Mouse (Mus musculus): Measurements from ENCODE around the gene Rwdd4a. TPM values are rescaled to one million over a fixed set of nuclear protein-coding genes. Genes with fewer than 3 reads are reported as not detected.

Rwdd4a gene
- polyA plus RNA-seq, 1 experiment from 2014 or later, result 45.0 TPM

- Histone ChIP-seq H3K27me3 (ENCODE audit: control insufficient read depth, insufficient read depth, low read length) (no peaks in the 10 kb centered on the region), H3K9ac (ENCODE audit: low read length) (no peak overlapping the region), H3K27ac (ENCODE audit: low read depth, low read length) (no peak overlapping the region), H3K9me3 (ENCODE audit: control insufficient read depth, low read length) (no peaks in the 10 kb centered on the region), H3K4me2 (ENCODE audit: low read depth) (no peak overlapping the region), H3K36me3 (ENCODE audit: control insufficient read depth, insufficient read depth, low read length) (no peaks in the 10 kb centered on the region), H3K4me3 (ENCODE audit: low read depth, low read length) (no peak overlapping the region), H3K4me1 (ENCODE audit: control insufficient read depth, insufficient read depth, low read length) (no peaks in the 10 kb centered on the region)
- no peak for ATAC-seq (ENCODE audit: insufficient read depth, low FRiP score, low TSS enrichment)
- 93% methylated on average over 7 of the region's 7 CpGs for WGBS
- no peak for DNase-seq (ENCODE audit: low spot score)
These were observed 27.3 kb downstream of the Rwdd4a start for GRCm38 (mm10) chr8:47560801-47561200.

GRCm38 (mm10) chr8:47566551-47566950 is 33.1 kb downstream of the Rwdd4a start:
- H3K4me3 ChIP-seq (ENCODE audit: low read depth, low read length), result no peak overlapping the region
- no peaks in the 10 kb centered on the region for H3K4me1 ChIP-seq (ENCODE audit: control insufficient read depth, insufficient read depth, low read length)
- DNase-seq (ENCODE audit: low spot score) (no peak), ATAC-seq (ENCODE audit: insufficient read depth, low FRiP score, low TSS enrichment) (no peak)
- H3K9ac ChIP-seq (ENCODE audit: low read length), result no peak overlapping the region
- H3K9me3 ChIP-seq (ENCODE audit: control insufficient read depth, low read length), result no peaks in the 10 kb centered on the region
- H3K27ac ChIP-seq (ENCODE audit: low read depth, low read length), result no peak overlapping the region
- no peaks in the 10 kb centered on the region for H3K27me3 ChIP-seq (ENCODE audit: control insufficient read depth, insufficient read depth, low read length)
- no peaks in the 10 kb centered on the region for H3K36me3 ChIP-seq (ENCODE audit: control insufficient read depth, insufficient read depth, low read length)
- 95% methylated on average over 6 of the region's 6 CpGs for WGBS
- no peak overlapping the region for H3K4me2 ChIP-seq (ENCODE audit: low read depth)

- DNase-seq (ENCODE audit: low spot score), result no peak
- Histone ChIP-seq H3K4me1 (ENCODE audit: control insufficient read depth, insufficient read depth, low read length) (no peaks in the 10 kb centered on the region), H3K36me3 (ENCODE audit: control insufficient read depth, insufficient read depth, low read length) (no peaks in the 10 kb centered on the region), H3K27ac (ENCODE audit: low read depth, low read length) (no peak overlapping the region), H3K4me2 (ENCODE audit: low read depth) (no peak overlapping the region), H3K4me3 (ENCODE audit: low read depth, low read length) (no peak overlapping the region), H3K9me3 (ENCODE audit: control insufficient read depth, low read length) (no peaks in the 10 kb centered on the region), H3K9ac (ENCODE audit: low read length) (no peak overlapping the region), H3K27me3 (ENCODE audit: control insufficient read depth, insufficient read depth, low read length) (no peaks in the 10 kb centered on the region)
- no peak for ATAC-seq (ENCODE audit: insufficient read depth, low FRiP score, low TSS enrichment)
- WGBS, result 90% methylated on average over 5 of the region's 5 CpGs
These were observed 34.6 kb downstream of the Rwdd4a start for GRCm38 (mm10) chr8:47568098-47568497.

GRCm38 (mm10) chr8:47570161-47570560 is 36.7 kb downstream of the Rwdd4a start:
- Histone ChIP-seq H3K4me2 (ENCODE audit: low read depth) (no peak overlapping the region), H3K36me3 (ENCODE audit: control insufficient read depth, insufficient read depth, low read length) (no peaks in the 10 kb centered on the region), H3K4me3 (ENCODE audit: low read depth, low read length) (no peak overlapping the region), H3K9me3 (ENCODE audit: control insufficient read depth, low read length) (no peaks in the 10 kb centered on the region), H3K9ac (ENCODE audit: low read length) (no peak overlapping the region), H3K27me3 (ENCODE audit: control insufficient read depth, insufficient read depth, low read length) (no peaks in the 10 kb centered on the region), H3K27ac (ENCODE audit: low read depth, low read length) (no peak overlapping the region), H3K4me1 (ENCODE audit: control insufficient read depth, insufficient read depth, low read length) (no peaks in the 10 kb centered on the region)
- no peak for DNase-seq (ENCODE audit: low spot score)
- WGBS, result 88% methylated on average over 6 of the region's 6 CpGs
- ATAC-seq (ENCODE audit: insufficient read depth, low FRiP score, low TSS enrichment), result no peak

GRCm38 (mm10) chr8:47573482-47573881 is 40.0 kb downstream of the Rwdd4a start:
- no peaks in the 10 kb centered on the region for H3K4me1 ChIP-seq (ENCODE audit: control insufficient read depth, insufficient read depth, low read length)
- H3K27me3 ChIP-seq (ENCODE audit: control insufficient read depth, insufficient read depth, low read length), result no peaks in the 10 kb centered on the region
- H3K4me2 ChIP-seq (ENCODE audit: low read depth), result no peak overlapping the region
- H3K9ac ChIP-seq (ENCODE audit: low read length), result no peak overlapping the region
- DNase-seq (ENCODE audit: low spot score) (no peak), ATAC-seq (ENCODE audit: insufficient read depth, low FRiP score, low TSS enrichment) (no peak)
- H3K4me3 ChIP-seq (ENCODE audit: low read depth, low read length), result no peak overlapping the region
- H3K36me3 ChIP-seq (ENCODE audit: control insufficient read depth, insufficient read depth, low read length), result no peaks in the 10 kb centered on the region
- no peak overlapping the region for H3K27ac ChIP-seq (ENCODE audit: low read depth, low read length)
- WGBS, result 92% methylated on average over 7 of the region's 7 CpGs
- H3K9me3 ChIP-seq (ENCODE audit: control insufficient read depth, low read length), result no peaks in the 10 kb centered on the region

GRCm38 (mm10) chr8:47581454-47581853 is 48.0 kb downstream of the Rwdd4a start:
- DNase-seq (ENCODE audit: low spot score) (no peak), ATAC-seq (ENCODE audit: insufficient read depth, low FRiP score, low TSS enrichment) (no peak)
- H3K9me3 ChIP-seq (ENCODE audit: control insufficient read depth, low read length), result no peaks in the 10 kb centered on the region
- no peak overlapping the region for H3K27ac ChIP-seq (ENCODE audit: low read depth, low read length)
- H3K36me3 ChIP-seq (ENCODE audit: control insufficient read depth, insufficient read depth, low read length), result no peaks in the 10 kb centered on the region
- no peaks in the 10 kb centered on the region for H3K4me1 ChIP-seq (ENCODE audit: control insufficient read depth, insufficient read depth, low read length)
- no peaks in the 10 kb centered on the region for H3K27me3 ChIP-seq (ENCODE audit: control insufficient read depth, insufficient read depth, low read length)
- no peak overlapping the region for H3K4me2 ChIP-seq (ENCODE audit: low read depth)
- 75% methylated on average over 7 of the region's 7 CpGs for WGBS
- no peak overlapping the region for H3K4me3 ChIP-seq (ENCODE audit: low read depth, low read length)
- H3K9ac ChIP-seq (ENCODE audit: low read length), result no peak overlapping the region

- Histone ChIP-seq H3K36me3 (ENCODE audit: control insufficient read depth, insufficient read depth, low read length) (no peaks in the 10 kb centered on the region), H3K9me3 (ENCODE audit: control insufficient read depth, low read length) (no peaks in the 10 kb centered on the region), H3K27ac (ENCODE audit: low read depth, low read length) (no peak overlapping the region), H3K27me3 (ENCODE audit: control insufficient read depth, insufficient read depth, low read length) (no peaks in the 10 kb centered on the region), H3K4me1 (ENCODE audit: control insufficient read depth, insufficient read depth, low read length) (no peaks in the 10 kb centered on the region), H3K4me2 (ENCODE audit: low read depth) (no peak overlapping the region), H3K4me3 (ENCODE audit: low read depth, low read length) (no peak overlapping the region), H3K9ac (ENCODE audit: low read length) (no peak overlapping the region)
- no peak for ATAC-seq (ENCODE audit: insufficient read depth, low FRiP score, low TSS enrichment)
- WGBS, result 94% methylated on average over 5 of the region's 5 CpGs
- DNase-seq (ENCODE audit: low spot score), result no peak
These were observed 55.2 kb downstream of the Rwdd4a start for GRCm38 (mm10) chr8:47588616-47589015.

- Histone ChIP-seq H3K36me3 (ENCODE audit: control insufficient read depth, insufficient read depth, low read length) (no peaks in the 10 kb centered on the region), H3K4me1 (ENCODE audit: control insufficient read depth, insufficient read depth, low read length) (no peaks in the 10 kb centered on the region), H3K4me3 (ENCODE audit: low read depth, low read length) (no peak overlapping the region), H3K27me3 (ENCODE audit: control insufficient read depth, insufficient read depth, low read length) (no peaks in the 10 kb centered on the region), H3K27ac (ENCODE audit: low read depth, low read length) (no peak overlapping the region), H3K4me2 (ENCODE audit: low read depth) (no peak overlapping the region), H3K9me3 (ENCODE audit: control insufficient read depth, low read length) (no peaks in the 10 kb centered on the region), H3K9ac (ENCODE audit: low read length) (no peak overlapping the region)
- DNase-seq (ENCODE audit: low spot score) (no peak), ATAC-seq (ENCODE audit: insufficient read depth, low FRiP score, low TSS enrichment) (no peak)
- WGBS, result 75% methylated on average over 10 of the region's 10 CpGs
These were observed 56.9 kb downstream of the Rwdd4a start for GRCm38 (mm10) chr8:47590400-47590799.

- Histone ChIP-seq H3K36me3 (ENCODE audit: control insufficient read depth, insufficient read depth, low read length) (no peaks in the 10 kb centered on the region), H3K4me1 (ENCODE audit: control insufficient read depth, insufficient read depth, low read length) (no peaks in the 10 kb centered on the region), H3K4me3 (ENCODE audit: low read depth, low read length) (no peak overlapping the region), H3K9ac (ENCODE audit: low read length) (no peak overlapping the region), H3K4me2 (ENCODE audit: low read depth) (no peak overlapping the region), H3K9me3 (ENCODE audit: control insufficient read depth, low read length) (no peaks in the 10 kb centered on the region), H3K27ac (ENCODE audit: low read depth, low read length) (no peak overlapping the region), H3K27me3 (ENCODE audit: control insufficient read depth, insufficient read depth, low read length) (no peaks in the 10 kb centered on the region)
- WGBS, result 83% methylated on average over 8 of the region's 8 CpGs
- no peak for DNase-seq (ENCODE audit: low spot score)
- no peak for ATAC-seq (ENCODE audit: insufficient read depth, low FRiP score, low TSS enrichment)
These were observed 67.2 kb downstream of the Rwdd4a start for GRCm38 (mm10) chr8:47600664-47601063.

Data from neural tube, embryonic 11.5 days (tissue).